Mouse (Mus musculus): ENCODE data around the gene Aff4. TPM values are rescaled to one million over a fixed set of nuclear protein-coding genes. Genes with fewer than 3 reads are reported as not detected.

Aff4 gene
- polyA plus RNA-seq, 1 experiment from 2014 or later: 72.9 TPM

DNA sequence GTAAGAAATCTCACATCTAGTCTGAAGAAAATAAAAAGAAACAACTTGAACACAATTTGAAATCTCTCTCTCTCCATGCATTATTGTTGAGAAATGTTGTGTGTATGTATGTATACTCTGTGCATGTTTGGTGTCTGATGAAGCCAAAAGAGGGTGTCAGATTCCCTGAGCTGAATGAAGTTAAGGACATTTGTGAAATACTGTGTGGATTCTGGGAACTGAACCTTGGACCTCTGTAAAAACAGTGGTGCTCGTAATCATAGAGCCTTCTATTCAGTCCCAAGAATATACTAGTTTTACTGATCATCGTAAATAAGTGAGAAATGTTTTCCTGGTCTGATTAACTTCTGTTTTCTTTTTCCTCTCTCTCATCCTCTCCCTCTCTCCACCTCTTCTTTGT is 16.4 kb downstream of the Aff4 start:
- Histone ChIP-seq H3K4me2 (ENCODE audit: low read length) (no peak overlapping the region), H3K36me3 (ENCODE audit: control insufficient read depth, insufficient read depth, low read length) (peaks cover 40% of the 10 kb centered on the region), H3K4me1 (ENCODE audit: control insufficient read depth in 2 of 2, insufficient read depth in 2 of 2, low read length in 2 of 2) (no peaks in the 10 kb centered on the region), H3K27me3 (ENCODE audit: control insufficient read depth, insufficient read depth, low read length) (no peaks in the 10 kb centered on the region), H3K9me3 (ENCODE audit: control insufficient read depth, low read length) (no peaks in the 10 kb centered on the region), H3K4me3 (ENCODE audit: control insufficient read depth in 1 of 2, insufficient read depth in 1 of 2, low read depth in 1 of 2, low read length in 2 of 2) (no peak overlapping the region), H3K27ac (replicated peaks in 1 of 2; ENCODE audit: control insufficient read depth in 1 of 2, insufficient read depth in 1 of 2, low read depth in 2 of 2, low read length in 2 of 2) (no peak overlapping the region), H3K9ac (ENCODE audit: low read length) (no peak overlapping the region)
- WGBS: 93% methylated on average over 2 of the region's 2 CpGs
- no peak for ATAC-seq (ENCODE audit: insufficient number of reproducible peaks, insufficient read depth, low FRiP score, low read depth)

DNA sequence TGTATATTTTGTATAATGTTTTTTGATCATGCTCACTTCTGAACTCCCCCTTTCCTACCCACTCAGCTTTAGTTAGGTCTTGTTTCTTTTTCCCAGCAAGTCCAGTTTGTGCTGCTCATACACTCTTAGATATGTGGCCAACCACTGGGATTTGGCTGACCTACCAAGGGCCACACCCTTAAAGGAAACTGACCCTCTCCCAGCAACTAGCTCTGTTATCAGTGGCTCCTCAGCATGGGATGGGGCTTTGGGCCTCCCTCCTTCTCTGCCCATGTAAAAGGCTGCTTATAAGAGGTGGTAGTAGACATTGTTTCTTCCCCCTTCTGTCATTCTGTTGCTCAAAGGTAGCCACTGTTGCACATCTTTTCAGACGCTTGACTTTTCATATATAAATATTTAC is 28.3 kb downstream of the Aff4 start:
- WGBS: 87% methylated on average over 1 of the region's 1 CpGs

DNA sequence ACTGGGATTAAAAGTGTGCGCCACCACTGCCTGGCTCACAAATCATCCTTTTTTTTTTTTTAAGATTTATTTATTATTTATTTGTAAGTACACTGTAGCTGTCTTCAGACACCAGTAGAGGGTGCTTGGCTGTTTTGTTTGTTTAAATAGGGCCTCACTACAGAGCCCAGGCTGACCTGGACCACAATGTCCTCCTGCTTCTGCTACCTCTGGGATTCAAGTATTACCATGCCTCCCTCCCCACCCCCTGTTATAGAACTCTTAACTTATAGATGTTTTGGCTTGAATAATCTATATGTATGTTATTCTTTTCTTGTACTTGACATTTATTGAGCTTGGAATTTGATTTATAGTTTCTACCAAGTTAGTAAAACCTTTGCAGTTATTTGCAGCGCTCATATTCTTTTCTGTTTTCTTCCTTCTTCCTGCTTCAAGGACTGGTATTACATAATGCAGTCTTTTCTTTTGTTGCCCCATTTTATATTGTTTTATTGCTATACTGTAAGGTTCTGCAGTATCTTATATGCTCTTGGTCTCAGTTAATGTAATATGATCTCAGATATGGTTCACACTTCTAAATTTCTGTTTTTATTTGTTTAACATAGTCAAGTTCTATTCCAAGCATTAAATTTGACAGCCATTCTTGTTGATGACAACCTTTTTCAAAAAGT is 33.3 kb downstream of the Aff4 start:
- H3K36me3 ChIP-seq (ENCODE audit: control insufficient read depth, insufficient read depth, low read length): peaks cover 47% of the 10 kb centered on the region
- no peak overlapping the region for H3K4me2 ChIP-seq (ENCODE audit: low read length)
- no peaks in the 10 kb centered on the region for H3K27me3 ChIP-seq (ENCODE audit: control insufficient read depth, insufficient read depth, low read length)
- H3K4me1 ChIP-seq (ENCODE audit: control insufficient read depth in 2 of 2, insufficient read depth in 2 of 2, low read length in 2 of 2): no peaks in the 10 kb centered on the region
- H3K4me3 ChIP-seq (ENCODE audit: control insufficient read depth in 1 of 2, insufficient read depth in 1 of 2, low read depth in 1 of 2, low read length in 2 of 2): no peak overlapping the region
- no peak for ATAC-seq (ENCODE audit: insufficient number of reproducible peaks, insufficient read depth, low FRiP score, low read depth)
- no peak overlapping the region for H3K27ac ChIP-seq (replicated peaks in 1 of 2; ENCODE audit: control insufficient read depth in 1 of 2, insufficient read depth in 1 of 2, low read depth in 2 of 2, low read length in 2 of 2)
- no peak overlapping the region for H3K9ac ChIP-seq (ENCODE audit: low read length)
- H3K9me3 ChIP-seq (ENCODE audit: control insufficient read depth, low read length): no peaks in the 10 kb centered on the region
- WGBS: 98% methylated on average over 2 of the region's 2 CpGs

More for the DNA sequence above, 28.3 kb downstream of the Aff4 start:
- H3K4me3 ChIP-seq (ENCODE audit: control insufficient read depth in 1 of 2, insufficient read depth in 1 of 2, low read depth in 1 of 2, low read length in 2 of 2): no peak overlapping the region
- H3K27ac ChIP-seq (replicated peaks in 1 of 2; ENCODE audit: control insufficient read depth in 1 of 2, insufficient read depth in 1 of 2, low read depth in 2 of 2, low read length in 2 of 2): no peak overlapping the region
- H3K36me3 ChIP-seq (ENCODE audit: control insufficient read depth, insufficient read depth, low read length): peaks cover 62% of the 10 kb centered on the region
- H3K4me2 ChIP-seq (ENCODE audit: low read length): no peak overlapping the region
- no peak overlapping the region for H3K9ac ChIP-seq (ENCODE audit: low read length)
- H3K9me3 ChIP-seq (ENCODE audit: control insufficient read depth, low read length): no peaks in the 10 kb centered on the region
- H3K27me3 ChIP-seq (ENCODE audit: control insufficient read depth, insufficient read depth, low read length): no peaks in the 10 kb centered on the region
- no peak for ATAC-seq (ENCODE audit: insufficient number of reproducible peaks, insufficient read depth, low FRiP score, low read depth)
- H3K4me1 ChIP-seq (ENCODE audit: control insufficient read depth in 2 of 2, insufficient read depth in 2 of 2, low read length in 2 of 2): no peaks in the 10 kb centered on the region

DNA sequence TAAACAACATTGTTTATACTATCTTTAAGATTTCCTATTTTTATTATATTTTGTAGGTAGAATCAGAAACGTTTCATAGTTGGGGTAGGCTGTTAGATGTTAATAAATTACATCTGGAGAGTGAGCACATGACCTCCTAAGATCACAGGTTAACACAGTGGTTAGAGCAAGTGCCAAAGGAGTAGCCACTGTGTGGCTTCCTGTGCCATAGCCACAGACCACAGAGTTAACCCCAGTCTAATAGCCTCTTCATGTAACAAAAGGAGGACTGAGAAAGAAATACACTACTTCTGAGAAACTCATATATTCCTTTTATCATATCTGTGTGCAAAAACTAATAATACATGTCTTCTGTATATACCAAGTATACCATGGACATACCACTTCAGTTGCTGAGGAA is 43.2 kb downstream of the Aff4 start:
- no peaks in the 10 kb centered on the region for H3K4me1 ChIP-seq (ENCODE audit: control insufficient read depth in 2 of 2, insufficient read depth in 2 of 2, low read length in 2 of 2)
- ATAC-seq (ENCODE audit: insufficient number of reproducible peaks, insufficient read depth, low FRiP score, low read depth): no peak
- H3K9ac ChIP-seq (ENCODE audit: low read length): no peak overlapping the region
- H3K36me3 ChIP-seq (ENCODE audit: control insufficient read depth, insufficient read depth, low read length): peaks cover 76% of the 10 kb centered on the region
- H3K9me3 ChIP-seq (ENCODE audit: control insufficient read depth, low read length): no peaks in the 10 kb centered on the region
- no peak overlapping the region for H3K4me3 ChIP-seq (ENCODE audit: control insufficient read depth in 1 of 2, insufficient read depth in 1 of 2, low read depth in 1 of 2, low read length in 2 of 2)
- H3K27me3 ChIP-seq (ENCODE audit: control insufficient read depth, insufficient read depth, low read length): no peaks in the 10 kb centered on the region
- H3K27ac ChIP-seq (replicated peaks in 1 of 2; ENCODE audit: control insufficient read depth in 1 of 2, insufficient read depth in 1 of 2, low read depth in 2 of 2, low read length in 2 of 2): no peak overlapping the region
- no peak overlapping the region for H3K4me2 ChIP-seq (ENCODE audit: low read length)
- WGBS: 90% methylated on average over 1 of the region's 1 CpGs

DNA sequence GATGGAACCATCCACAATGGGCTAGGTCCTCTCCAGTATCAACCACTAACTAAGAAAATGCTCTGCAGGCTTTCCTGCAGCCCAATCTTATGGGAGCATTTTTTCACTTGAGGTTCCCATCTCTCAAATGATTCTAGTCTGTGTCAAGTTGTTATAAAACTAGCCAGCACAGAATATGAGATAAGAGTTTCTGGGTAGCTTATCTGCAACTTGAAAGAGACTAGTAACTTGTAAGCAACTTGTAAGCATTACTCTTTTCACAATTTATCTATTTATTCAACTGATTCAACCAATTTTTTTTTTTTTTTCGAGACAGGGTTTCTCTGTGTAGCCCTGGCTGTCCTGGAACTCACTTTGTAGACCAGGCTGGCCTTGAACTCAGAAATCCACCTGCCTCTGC is 53.0 kb downstream of the Aff4 start:
- H3K36me3 ChIP-seq (ENCODE audit: control insufficient read depth, insufficient read depth, low read length): peaks cover 95% of the 10 kb centered on the region
- 77% methylated on average over 1 of the region's 1 CpGs for WGBS
- no peaks in the 10 kb centered on the region for H3K27me3 ChIP-seq (ENCODE audit: control insufficient read depth, insufficient read depth, low read length)
- H3K27ac ChIP-seq (replicated peaks in 1 of 2; ENCODE audit: control insufficient read depth in 1 of 2, insufficient read depth in 1 of 2, low read depth in 2 of 2, low read length in 2 of 2): no peak overlapping the region
- H3K4me2 ChIP-seq (ENCODE audit: low read length): no peak overlapping the region
- H3K4me3 ChIP-seq (ENCODE audit: control insufficient read depth in 1 of 2, insufficient read depth in 1 of 2, low read depth in 1 of 2, low read length in 2 of 2): no peak overlapping the region
- no peaks in the 10 kb centered on the region for H3K4me1 ChIP-seq (ENCODE audit: control insufficient read depth in 2 of 2, insufficient read depth in 2 of 2, low read length in 2 of 2)
- no peaks in the 10 kb centered on the region for H3K9me3 ChIP-seq (ENCODE audit: control insufficient read depth, low read length)
- H3K9ac ChIP-seq (ENCODE audit: low read length): no peak overlapping the region
- no peak for ATAC-seq (ENCODE audit: insufficient number of reproducible peaks, insufficient read depth, low FRiP score, low read depth)

DNA sequence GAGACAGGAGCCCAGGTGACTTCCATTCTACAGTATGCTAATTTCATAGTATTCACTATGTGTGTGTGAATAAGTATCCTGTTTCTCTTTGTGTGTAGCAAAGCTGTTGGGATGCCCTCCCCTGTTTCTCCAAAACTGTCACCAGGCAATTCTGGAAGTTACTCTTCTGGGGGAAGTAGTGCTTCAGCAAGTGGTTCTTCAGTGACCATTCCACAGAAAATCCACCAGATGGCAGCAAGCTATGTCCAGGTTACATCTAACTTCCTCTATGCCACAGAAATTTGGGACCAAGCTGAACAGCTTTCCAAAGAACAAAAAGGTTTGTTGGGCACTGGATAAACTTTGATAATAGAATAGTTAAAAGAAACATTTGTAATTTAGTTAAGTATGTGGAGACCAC is 61.1 kb downstream of the Aff4 start:
- Histone ChIP-seq H3K36me3 (ENCODE audit: control insufficient read depth, insufficient read depth, low read length) (peaks cover 99% of the 10 kb centered on the region), H3K4me1 (ENCODE audit: control insufficient read depth in 2 of 2, insufficient read depth in 2 of 2, low read length in 2 of 2) (no peaks in the 10 kb centered on the region), H3K4me2 (ENCODE audit: low read length) (no peak overlapping the region), H3K9me3 (ENCODE audit: control insufficient read depth, low read length) (no peaks in the 10 kb centered on the region), H3K27me3 (ENCODE audit: control insufficient read depth, insufficient read depth, low read length) (no peaks in the 10 kb centered on the region), H3K9ac (ENCODE audit: low read length) (no peak overlapping the region), H3K27ac (replicated peaks in 1 of 2; ENCODE audit: control insufficient read depth in 1 of 2, insufficient read depth in 1 of 2, low read depth in 2 of 2, low read length in 2 of 2) (no peak overlapping the region), H3K4me3 (ENCODE audit: control insufficient read depth in 1 of 2, insufficient read depth in 1 of 2, low read depth in 1 of 2, low read length in 2 of 2) (no peak overlapping the region)
- no peak for ATAC-seq (ENCODE audit: insufficient number of reproducible peaks, insufficient read depth, low FRiP score, low read depth)

DNA sequence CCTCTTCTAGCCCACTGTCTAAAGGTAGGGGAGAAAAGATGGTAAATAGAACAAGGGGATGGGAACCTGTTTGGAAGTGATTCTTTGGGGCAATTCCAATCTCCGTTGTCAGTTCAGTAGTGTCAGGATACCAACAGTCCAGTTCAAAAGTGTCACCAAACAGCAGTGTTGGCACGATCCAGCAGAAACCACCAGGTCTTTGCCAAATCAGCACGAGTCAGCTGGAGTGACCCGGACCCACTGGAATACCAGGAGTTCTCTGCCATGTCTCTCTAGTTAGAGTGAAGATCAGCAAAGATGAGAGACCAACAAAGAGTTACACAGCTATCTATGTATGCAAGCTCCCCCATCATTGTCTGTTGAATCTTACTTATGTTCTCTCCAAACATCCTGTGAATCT is 63.2 kb downstream of the Aff4 start:
- Histone ChIP-seq H3K27me3 (ENCODE audit: control insufficient read depth, insufficient read depth, low read length) (no peaks in the 10 kb centered on the region), H3K4me3 (ENCODE audit: control insufficient read depth in 1 of 2, insufficient read depth in 1 of 2, low read depth in 1 of 2, low read length in 2 of 2) (no peak overlapping the region), H3K36me3 (ENCODE audit: control insufficient read depth, insufficient read depth, low read length) (peaks cover 99% of the 10 kb centered on the region), H3K4me2 (ENCODE audit: low read length) (no peak overlapping the region), H3K27ac (replicated peaks in 1 of 2; ENCODE audit: control insufficient read depth in 1 of 2, insufficient read depth in 1 of 2, low read depth in 2 of 2, low read length in 2 of 2) (no peak overlapping the region), H3K9ac (ENCODE audit: low read length) (no peak overlapping the region), H3K9me3 (ENCODE audit: control insufficient read depth, low read length) (no peaks in the 10 kb centered on the region), H3K4me1 (ENCODE audit: control insufficient read depth in 2 of 2, insufficient read depth in 2 of 2, low read length in 2 of 2) (no peaks in the 10 kb centered on the region)
- 93% methylated on average over 4 of the region's 4 CpGs for WGBS
- no peak for ATAC-seq (ENCODE audit: insufficient number of reproducible peaks, insufficient read depth, low FRiP score, low read depth)

DNA sequence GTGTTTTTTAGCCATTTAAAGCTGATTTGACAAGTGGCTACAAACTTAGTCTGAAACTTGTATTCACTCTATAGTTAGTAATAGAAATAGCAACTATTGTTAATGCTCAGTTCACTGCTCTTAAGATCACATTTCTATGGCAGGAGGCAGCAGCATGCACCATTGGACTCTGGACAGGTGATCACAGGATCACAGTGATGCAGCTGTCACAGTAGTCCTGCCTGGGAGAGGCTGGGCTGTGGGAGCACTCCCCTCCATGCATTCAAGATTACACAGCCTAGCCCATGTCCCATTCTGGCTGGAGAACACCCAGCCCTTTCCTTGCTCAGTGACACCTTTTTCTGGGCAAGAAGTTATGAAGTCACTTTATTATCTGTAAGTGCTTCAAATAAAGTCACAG is 67.4 kb downstream of the Aff4 start:
- Histone ChIP-seq H3K9ac (ENCODE audit: low read length) (no peak overlapping the region), H3K9me3 (ENCODE audit: control insufficient read depth, low read length) (no peaks in the 10 kb centered on the region), H3K36me3 (ENCODE audit: control insufficient read depth, insufficient read depth, low read length) (peaks cover 88% of the 10 kb centered on the region), H3K4me2 (ENCODE audit: low read length) (no peak overlapping the region), H3K4me3 (ENCODE audit: control insufficient read depth in 1 of 2, insufficient read depth in 1 of 2, low read depth in 1 of 2, low read length in 2 of 2) (no peak overlapping the region), H3K4me1 (ENCODE audit: control insufficient read depth in 2 of 2, insufficient read depth in 2 of 2, low read length in 2 of 2) (no peaks in the 10 kb centered on the region; a peak in 1 of 4 replicates), H3K27me3 (ENCODE audit: control insufficient read depth, insufficient read depth, low read length) (no peaks in the 10 kb centered on the region), H3K27ac (replicated peaks in 1 of 2; ENCODE audit: control insufficient read depth in 1 of 2, insufficient read depth in 1 of 2, low read depth in 2 of 2, low read length in 2 of 2) (no peak overlapping the region)
- no peak for ATAC-seq (ENCODE audit: insufficient number of reproducible peaks, insufficient read depth, low FRiP score, low read depth)

Measured in heart, embryonic 14.5 days (tissue).